Mouse (Mus musculus) urinary bladder, adult 2 months (tissue): ENCODE results near the gene Zfp429. TPM values are rescaled to one million over a fixed set of nuclear protein-coding genes. Genes with fewer than 3 reads are reported as not detected.
"Not testable (repeated sequence)": the region's sequence is repeated elsewhere in the genome, so short reads cannot be mapped to it uniquely, and the experiment has no call there.

Experiments used
- DNase-seq: peaks from one replicate; pipeline ENCODE4 v3.0.0; 2022; ENCODE audit warnings: low spot score
- polyA plus RNA-seq: library from polyadenylated mRNA; depleted of rRNA; stranded (reverse); fragments of >200 nt; gene quantifications from 2 replicates; pipeline ENCODE4 v1.2.3, GENCODE M21; 2012; rRNA removed

The Zfp429 gene
- polyA plus RNA-seq: 7.6 and 8.3 TPM in 2 replicates

GRCm38 (mm10) chr13:67399183-67399903 is at the start of gene Zfp429:
Gene Zfp429 (minus strand): TSS chr13:67399819.
- peak; percentile 43 for DNase-seq

- not testable (repeated sequence) for DNase-seq
Observed at GRCm38 (mm10) chr13:67437095-67437494, 37.5 kb upstream of the Zfp429 start.

GRCm38 (mm10) chr13:67428116-67428515 is 28.5 kb upstream of the Zfp429 start:
- no peak for DNase-seq

- not testable (repeated sequence) for DNase-seq
Observed at GRCm38 (mm10) chr13:67425699-67426098, 26.1 kb upstream of the Zfp429 start.

- not testable (repeated sequence) for DNase-seq
Observed at GRCm38 (mm10) chr13:67422532-67422931, 22.9 kb upstream of the Zfp429 start.

- no peak for DNase-seq
Observed at GRCm38 (mm10) chr13:67421207-67421857, 21.7 kb upstream of the Zfp429 start, which contains the start of gene Zfp459. Gene Zfp459 (minus strand): TSS chr13:67421418.

- peak; percentile 38 for DNase-seq
Observed at GRCm38 (mm10) chr13:67420558-67421206, 21.1 kb upstream of the Zfp429 start.

GRCm38 (mm10) chr13:67416811-67417210 is 17.2 kb upstream of the Zfp429 start:
- no peak for DNase-seq

GRCm38 (mm10) chr13:67415759-67416158 is 16.1 kb upstream of the Zfp429 start:
- no peak for DNase-seq

GRCm38 (mm10) chr13:67413634-67414033 is 14.0 kb upstream of the Zfp429 start:
- not testable (repeated sequence) for DNase-seq

- not testable (repeated sequence) for DNase-seq
Observed at GRCm38 (mm10) chr13:67376255-67376654, 23.4 kb downstream of the Zfp429 start.

- peak; percentile 35 for DNase-seq
Observed at GRCm38 (mm10) chr13:67375050-67375911, 24.3 kb downstream of the Zfp429 start, which contains the start of the genes Gm28041 and Zfp456. Gene Gm28041 (minus strand): TSS chr13:67375733. Gene Zfp456 (minus strand): TSS chr13:67375810.

- peak; percentile 53 for DNase-seq
Observed at GRCm38 (mm10) chr13:67360131-67360744, 39.4 kb downstream of the Zfp429 start, which contains the start of the genes Gm28044 and Zfp953. Gene Gm28044 (minus strand): TSS chr13:67360536. Gene Zfp953 (minus strand): TSS chr13:67360605.

- DNase-seq: no peak
Observed at GRCm38 (mm10) chr13:67351854-67352253, 47.8 kb downstream of the Zfp429 start.

GRCm38 (mm10) chr13:67343422-67343821 is 56.2 kb downstream of the Zfp429 start:
- DNase-seq: no peak

Other genes starting within 250 kb of the Zfp429 start
- 6.4 and 7.4 TPM in 2 replicates for gene Rsl1, start 226.6 kb downstream of the Zfp429 start, polyA plus RNA-seq
- 2.0 TPM in 2 replicates for gene Zfp455, start 205.3 kb downstream of the Zfp429 start, polyA plus RNA-seq
- gene Zfp458, start 121.4 kb downstream of the Zfp429 start, polyA plus RNA-seq: 2.0 and 2.4 TPM in 2 replicates
- 1.8 and 2.4 TPM in 2 replicates for gene Zfp457, start 93.3 kb downstream of the Zfp429 start, polyA plus RNA-seq
- 5.4 and 5.5 TPM in 2 replicates for gene Zfp595, start 67.2 kb downstream of the Zfp429 start, polyA plus RNA-seq
- gene Gm28044, start 39.3 kb downstream of the Zfp429 start, polyA plus RNA-seq: 0.43 and 0.47 TPM in 2 replicates
- 1.5 and 1.7 TPM in 2 replicates for gene Zfp953, start 39.2 kb downstream of the Zfp429 start, polyA plus RNA-seq
- gene Gm28041, start 24.1 kb downstream of the Zfp429 start, polyA plus RNA-seq: 0.32 and 0.45 TPM in 2 replicates
- gene Zfp456, start 24.0 kb downstream of the Zfp429 start, polyA plus RNA-seq: 0.73 and 1.0 TPM in 2 replicates
- 2.5 and 2.6 TPM in 2 replicates for gene Zfp459, start 21.6 kb upstream of the Zfp429 start, polyA plus RNA-seq
- gene Zfp874a, start 51.8 kb upstream of the Zfp429 start, polyA plus RNA-seq: 7.0 TPM in 2 replicates
- gene Zfp874b, start 84.4 kb upstream of the Zfp429 start, polyA plus RNA-seq: 7.3 and 8.7 TPM in 2 replicates
- 6.5 and 6.9 TPM in 2 replicates for gene Zfp58, start 100.7 kb upstream of the Zfp429 start, polyA plus RNA-seq
- 0.08 TPM in 1 of 2 replicates, not detected in the other for gene Gm26965, start 126.3 kb upstream of the Zfp429 start, polyA plus RNA-seq
- gene Zfp87, start 126.4 kb upstream of the Zfp429 start, polyA plus RNA-seq: 20.8 and 23.6 TPM in 2 replicates
- gene Zfp748, start 154.0 kb upstream of the Zfp429 start, polyA plus RNA-seq: 4.9 TPM in 2 replicates
- 3.9 and 4.4 TPM in 2 replicates for gene Zfp729b, start 209.9 kb upstream of the Zfp429 start, polyA plus RNA-seq
- not detected in 2 replicates for gene Gm49345, start 237.9 kb upstream of the Zfp429 start, polyA plus RNA-seq
- gene Zfp729a, start 238.0 kb upstream of the Zfp429 start, polyA plus RNA-seq: 4.4 and 5.4 TPM in 2 replicates